In genomic region chr3:152526721-152527120, GRCm38 (mm10) we compare ENCODE assay signal across 25 mouse cellular contexts.
A peak's percentile ranks its signal among the peaks of the same experiment; 100 is the strongest.
DNase-seq lines count a peak whose midpoint lies in the region; ATAC-seq and TF ChIP-seq lines count a peak whose summit lies in the region.
"Had no signal": no experiment of that assay in that cellular context is flagged by ENCODE, and none has a peak within 500 bp of the region (broad histone marks: within the 10 kb centered on the region; RNA-seq: fewer than 3 reads in every experiment).

No protein-coding gene starts in this region.

- no peak overlapping the region for H3K27ac ChIP-seq in lung, postnatal 0 days (ENCODE audit: low read length)
- H3K27ac ChIP-seq: embryonic facial prominence, embryonic 12.5 days; heart, embryonic 15.5 days; hindbrain, embryonic 13.5 days; hindbrain, postnatal 0 days had no signal

- no peaks in the 10 kb centered on the region for H3K4me1 ChIP-seq in lung, postnatal 0 days (ENCODE audit: insufficient read depth, low read depth, low read length)
- H3K4me1 ChIP-seq: embryonic facial prominence, embryonic 12.5 days; heart, embryonic 15.5 days; hindbrain, embryonic 13.5 days had no signal

- ATAC-seq in lung, postnatal 0 days = no peak
- ATAC-seq: CD4-positive, CD25-positive, alpha-beta regulatory T cell, adult 4 months; forebrain, embryonic 16.5 days; hindbrain, postnatal 0 days had no signal

- H3K4me3 ChIP-seq in lung, postnatal 0 days (ENCODE audit: low read depth, low read length) = no peak overlapping the region
- H3K4me3 ChIP-seq: embryonic facial prominence, embryonic 12.5 days; heart, embryonic 15.5 days; hindbrain, embryonic 13.5 days had no signal

- H3K9me3 ChIP-seq in lung, postnatal 0 days (ENCODE audit: low read length) = no peaks in the 10 kb centered on the region
- H3K9me3 ChIP-seq: embryonic facial prominence, embryonic 12.5 days; G1E; heart, embryonic 15.5 days; hindbrain, embryonic 13.5 days had no signal

- no peak for TF ChIP-seq EP300 in lung, postnatal 0 days (IDR thresholded peaks at IDR 0.05)

- no peak for TF ChIP-seq CTCF in lung, postnatal 0 days (IDR thresholded peaks at IDR 0.05)

- H3K4me2 ChIP-seq in lung, postnatal 0 days (replicated peaks; ENCODE audit: low read depth, low read length) = no peak overlapping the region
- H3K4me2 ChIP-seq: embryonic facial prominence, embryonic 12.5 days; heart, embryonic 11.5 days; heart, embryonic 15.5 days; hindbrain, embryonic 13.5 days had no signal

- no peaks in the 10 kb centered on the region for H3K27me3 ChIP-seq in lung, postnatal 0 days (replicated peaks; ENCODE audit: insufficient read depth, low read length)
- H3K27me3 ChIP-seq: embryonic facial prominence, embryonic 12.5 days; hindbrain, embryonic 13.5 days had no signal

- H3K9ac ChIP-seq in lung, postnatal 0 days (replicated peaks; ENCODE audit: low read depth) = no peak overlapping the region
- H3K9ac ChIP-seq: embryonic facial prominence, embryonic 12.5 days; heart, embryonic 15.5 days; hindbrain, embryonic 13.5 days had no signal

- WGBS in lung, postnatal 0 days = 60% methylated on average over 8 of the region's 8 CpGs

- no peaks in the 10 kb centered on the region for H3K36me3 ChIP-seq in lung, postnatal 0 days (ENCODE audit: insufficient read depth, low read length)
- H3K36me3 ChIP-seq: embryonic facial prominence, embryonic 12.5 days; G1E; heart, embryonic 15.5 days; hindbrain, embryonic 13.5 days had no signal

- peak; percentile 72 to 77 for DNase-seq in cerebellum, postnatal 10 days
- no peak for DNase-seq in cerebellum, adult 11 months
- DNase-seq in heart, adult 11 months = peak; percentile 24
- no peak for DNase-seq in heart, adult 9 months (ENCODE audit: low spot score in 2 of 2)
- DNase-seq in layer of hippocampus, adult 9-11 months = peak; percentile 58
- no peak for DNase-seq in layer of hippocampus, postnatal 10 days (ENCODE audit: low spot score in 2 of 2)
- DNase-seq in lung, postnatal 0 days (ENCODE audit: low spot score) = peak; percentile 8
- DNase-seq in lung, postnatal 14 days = no peak
- DNase-seq: adrenal gland, adult 8-10 months; adrenal gland, postnatal 36 days; B cell, adult 2 months; cerebellum, adult 18-20 months; cerebellum, adult 9-11 months; embryo, embryonic 11 days; gastrocnemius, postnatal 36 days; heart, adult 18-20 months; heart, postnatal 14 days had no signal

Comparison
In these comparisons a context has a peak if more than half of its experiments do, and no peak if none do; other contexts are left out.
1. DNase-seq: peak in cerebellum, postnatal 10 days (2 of 2), heart, adult 11 months (single experiment), layer of hippocampus, adult 9-11 months (single experiment) and lung, postnatal 0 days (single experiment); none in cerebellum, adult 11 months (single experiment), heart, adult 9 months (0 of 2), layer of hippocampus, postnatal 10 days (0 of 2) and lung, postnatal 14 days (single experiment).